9 mouse cellular contexts compared by ENCODE assay signal in the genomic region with DNA sequence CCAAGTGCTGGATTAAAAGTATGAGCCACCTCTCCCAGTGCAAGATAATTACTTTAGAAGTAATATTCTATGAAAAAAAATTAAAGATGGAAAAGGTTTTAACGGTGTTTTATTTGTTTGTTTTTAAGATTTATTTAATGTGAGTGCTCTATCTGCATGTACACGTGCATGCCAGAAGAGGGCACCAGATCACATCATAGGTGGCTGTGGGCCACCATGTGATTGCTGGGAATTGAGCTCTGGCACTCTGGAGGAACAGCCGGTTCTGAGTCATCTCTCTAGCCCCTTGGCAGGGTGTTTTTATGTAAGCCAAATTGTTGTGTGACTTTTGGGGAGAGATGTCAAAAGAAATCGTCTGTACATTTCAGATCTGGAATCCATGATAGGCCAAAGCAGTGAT. TPM values are rescaled to one million over a fixed set of nuclear protein-coding genes. Genes with fewer than 3 reads are reported as not detected.
A peak's percentile ranks its signal among the peaks of the same experiment; 100 is the strongest.
DNase-seq lines count a peak whose midpoint lies in the region; ATAC-seq and TF ChIP-seq lines count a peak whose summit lies in the region.
"Had no signal": no experiment of that assay in that cellular context is flagged by ENCODE, and none has a peak within 500 bp of the region (broad histone marks: within the 10 kb centered on the region; RNA-seq: fewer than 3 reads in every experiment).

No protein-coding gene starts in this region.

- no peak for TF ChIP-seq EP300 in heart, postnatal 0 days (IDR thresholded peaks at IDR 0.05; ENCODE audit: low read depth)

- no peak overlapping the region for H3K9ac ChIP-seq in heart, postnatal 0 days (replicated peaks; ENCODE audit: low read depth, low read length)
- no peak overlapping the region for H3K9ac ChIP-seq in forebrain, embryonic 11.5 days (ENCODE audit: low read length)
- no peak overlapping the region for H3K9ac ChIP-seq in forebrain, embryonic 14.5 days (ENCODE audit: low read length)
- H3K9ac ChIP-seq: limb, embryonic 12.5 days had no signal

- TF ChIP-seq CTCF in heart, postnatal 0 days (IDR thresholded peaks at IDR 0.05; ENCODE audit: low read depth), result peak; percentile 38

- ATAC-seq in heart, postnatal 0 days (ENCODE audit: insufficient read depth, low read depth), result no peak
- ATAC-seq in megakaryocyte progenitor cell, adult 5-6 weeks (replicated peaks; ENCODE audit: poor library complexity), result peak; percentile 96
- ATAC-seq in forebrain, embryonic 11.5 days (replicated peaks; ENCODE audit: low FRiP score), result no peak
- ATAC-seq in forebrain, embryonic 14.5 days, result no peak

- DNase-seq in heart, postnatal 0 days (ENCODE audit: low spot score), result no peak
- no peak for DNase-seq in heart, adult 8-10 months (ENCODE audit: low spot score)
- DNase-seq in CD8-positive naive resting alpha-beta T cell, adult 2 months (ENCODE audit: low read depth in 2 of 2, low spot score in 2 of 2), result peak; percentile 29 to 54
- peak; percentile 35 for DNase-seq in brain, adult 2 months (ENCODE audit: low read depth, low spot score)
- no peak for DNase-seq in urinary bladder, adult 2 months (ENCODE audit: low spot score)
- DNase-seq in forebrain, embryonic 11.5 days (ENCODE audit: low spot score), result no peak
- DNase-seq in forebrain, embryonic 14.5 days (ENCODE audit: low spot score), result no peak

- WGBS in heart, postnatal 0 days, result 35% methylated on average over 4 of the region's 4 CpGs
- 30% methylated on average over 4 of the region's 4 CpGs for WGBS in forebrain, embryonic 11.5 days
- 26% methylated on average over 4 of the region's 4 CpGs for WGBS in forebrain, embryonic 14.5 days

- H3K4me1 ChIP-seq in heart, postnatal 0 days (ENCODE audit: control insufficient read depth, insufficient read depth), result no peaks in the 10 kb centered on the region
- no peaks in the 10 kb centered on the region for H3K4me1 ChIP-seq in forebrain, embryonic 11.5 days (replicated peaks; ENCODE audit: control insufficient read depth, insufficient read depth, low read length)
- H3K4me1 ChIP-seq in forebrain, embryonic 14.5 days (ENCODE audit: control insufficient read depth, insufficient read depth, low read length), result no peaks in the 10 kb centered on the region
- H3K4me1 ChIP-seq: limb, embryonic 12.5 days had no signal

- H3K9me3 ChIP-seq in heart, postnatal 0 days (replicated peaks; ENCODE audit: control insufficient read depth, low read length), result no peaks in the 10 kb centered on the region
- no peaks in the 10 kb centered on the region for H3K9me3 ChIP-seq in forebrain, embryonic 11.5 days (ENCODE audit: control insufficient read depth, low read length)
- H3K9me3 ChIP-seq in forebrain, embryonic 14.5 days (replicated peaks; ENCODE audit: control insufficient read depth, low read length), result no peaks in the 10 kb centered on the region; the same call in 1 of the 2 replicates

- H3K27me3 ChIP-seq in heart, postnatal 0 days (ENCODE audit: control insufficient read depth, insufficient read depth, low read length), result no peaks in the 10 kb centered on the region
- H3K27me3 ChIP-seq in forebrain, embryonic 11.5 days (ENCODE audit: control insufficient read depth, insufficient read depth, low read length), result no peaks in the 10 kb centered on the region
- no peaks in the 10 kb centered on the region for H3K27me3 ChIP-seq in forebrain, embryonic 14.5 days (replicated peaks; ENCODE audit: control insufficient read depth, insufficient read depth, low read length)
- H3K27me3 ChIP-seq: limb, embryonic 12.5 days had no signal

- no peak overlapping the region for H3K4me2 ChIP-seq in heart, postnatal 0 days (ENCODE audit: low read depth, low read length)
- no peak overlapping the region for H3K4me2 ChIP-seq in forebrain, embryonic 11.5 days (ENCODE audit: low read depth, low read length, severe bottlenecking)
- H3K4me2 ChIP-seq in forebrain, embryonic 14.5 days (ENCODE audit: low read length), result no peak overlapping the region
- H3K4me2 ChIP-seq: limb, embryonic 12.5 days had no signal

- H3K4me3 ChIP-seq in heart, postnatal 0 days (ENCODE audit: low read depth, low read length), result no peak overlapping the region
- no peak overlapping the region for H3K4me3 ChIP-seq in forebrain, embryonic 11.5 days (ENCODE audit: low read depth, low read length)
- H3K4me3 ChIP-seq in forebrain, embryonic 14.5 days (ENCODE audit: low read depth, low read length), result no peak overlapping the region
- H3K4me3 ChIP-seq: limb, embryonic 12.5 days had no signal

- no peaks in the 10 kb centered on the region for H3K36me3 ChIP-seq in heart, postnatal 0 days (replicated peaks; ENCODE audit: control insufficient read depth, insufficient read depth, low read length)
- H3K36me3 ChIP-seq in forebrain, embryonic 11.5 days (ENCODE audit: control insufficient read depth, insufficient read depth, low read length), result no peaks in the 10 kb centered on the region
- H3K36me3 ChIP-seq in forebrain, embryonic 14.5 days (ENCODE audit: control insufficient read depth, insufficient read depth, low read length), result no peaks in the 10 kb centered on the region
- H3K36me3 ChIP-seq: limb, embryonic 12.5 days had no signal

- no peak overlapping the region for H3K27ac ChIP-seq in heart, postnatal 0 days (ENCODE audit: low read depth)
- H3K27ac ChIP-seq in forebrain, embryonic 11.5 days (ENCODE audit: low read depth, low read length), result no peak overlapping the region
- no peak overlapping the region for H3K27ac ChIP-seq in forebrain, embryonic 14.5 days (ENCODE audit: low read depth, low read length)
- H3K27ac ChIP-seq: limb, embryonic 12.5 days had no signal

RNA-seq across cellular contexts. Expression of gene Prdx6, which starts 36.6 kb away (rescaled TPM):
- 195 and 219 TPM in 2 replicates for total RNA-seq in heart, postnatal 0 days (2014; rRNA removed; ENCODE audit: low replicate concordance)
- polyA plus RNA-seq in heart, postnatal 0 days (2015; fragmentation: Nextera tagmentation; extraction: Ambion mirVana), result 311 and 322 TPM in 2 replicates
- 100 to 1,000 TPM; 324 to 390 (median 370) TPM for total RNA-seq in heart, adult 8-10 months (2022)
- 292 and 298 TPM in 2 replicates for total RNA-seq in megakaryocyte progenitor cell, adult 5-6 weeks (2015)
- 334 and 393 TPM in 2 replicates for total RNA-seq in megakaryocyte progenitor cell, adult 5-6 weeks (2017)
- 171 and 185 TPM in 2 replicates for polyA plus RNA-seq in urinary bladder, adult 2 months (2012; rRNA removed)
- polyA plus RNA-seq in forebrain, embryonic 11.5 days (2014; fragmentation: Nextera tagmentation; extraction: Ambion mirVana), result 443 and 453 TPM in 2 replicates
- polyA plus RNA-seq in forebrain, embryonic 14.5 days (2014; fragmentation: Nextera tagmentation; extraction: Ambion mirVana), result 256 and 281 TPM in 2 replicates

RNA-seq across cellular contexts. Expression of gene Tex50, which starts 55.4 kb away (rescaled TPM):
- not detected in 2 replicates for total RNA-seq in heart, postnatal 0 days (2014; rRNA removed; ENCODE audit: low replicate concordance)
- polyA plus RNA-seq in heart, postnatal 0 days (2015; fragmentation: Nextera tagmentation; extraction: Ambion mirVana), result not detected in 2 replicates
- total RNA-seq in heart, adult 8-10 months (2022), result not detected
- not detected in 2 replicates for total RNA-seq in megakaryocyte progenitor cell, adult 5-6 weeks (2015)
- not detected in 2 replicates for total RNA-seq in megakaryocyte progenitor cell, adult 5-6 weeks (2017)
- polyA plus RNA-seq in urinary bladder, adult 2 months (2012; rRNA removed), result not detected in 2 replicates
- 0.23 and 0.36 TPM in 2 replicates for polyA plus RNA-seq in forebrain, embryonic 11.5 days (2014; fragmentation: Nextera tagmentation; extraction: Ambion mirVana)
- polyA plus RNA-seq in forebrain, embryonic 14.5 days (2014; fragmentation: Nextera tagmentation; extraction: Ambion mirVana), result not detected in 2 replicates

Comparison
In these comparisons a context has a peak if more than half of its experiments do, and no peak if none do; other contexts are left out.
1. DNase-seq: peak in CD8-positive naive resting alpha-beta T cell, adult 2 months (2 of 2) and brain, adult 2 months (single experiment); none in heart, postnatal 0 days (single experiment), heart, adult 8-10 months (single experiment), urinary bladder, adult 2 months (single experiment), forebrain, embryonic 11.5 days (single experiment) and forebrain, embryonic 14.5 days (single experiment).